Mouse (Mus musculus) MEL (cell line): ENCODE data around the gene Smarcc2.
A peak's percentile ranks its signal among the peaks of the same experiment; 100 is the strongest.

Source experiments
- CHD2 ChIP-seq: IDR thresholded peaks from 2 replicates; pipeline ENCODE4 v1.6.1; 2011; ENCODE audit warnings: low read length, improper control_type of control experiment
- CTCF ChIP-seq, 3 experiments: IDR thresholded peaks in 2 of 3; conservative IDR thresholded peaks in 1 of 3; 2 replicates each; pipeline ENCODE4 v1.5.1; 2011 to 2012; ENCODE audit warnings: low read length in 3 of 3, low read depth in 2 of 3, mild to moderate bottlenecking in 2 of 3, improper control_type of control experiment in 1 of 3, inconsistent platforms in 1 of 3, mixed read lengths in 1 of 3, moderate library complexity in 1 of 3; ENCODE audit not compliant: control insufficient read depth in 1 of 3, insufficient read depth in 1 of 3, poor library complexity in 1 of 3, severe bottlenecking in 1 of 3
- EP300 ChIP-seq, 2 experiments: IDR thresholded peaks; 2 replicates each; pipeline ENCODE4 v1.6.1; 2011; ENCODE audit warnings: improper control_type of control experiment in 2 of 2, low read length in 2 of 2, low read depth in 1 of 2, mild to moderate bottlenecking in 1 of 2
- HCFC1 ChIP-seq: IDR thresholded peaks from 2 replicates; pipeline ENCODE4 v1.6.1; 2012; ENCODE audit warnings: low read depth, mild to moderate bottlenecking, inconsistent platforms, low read length, improper control_type of control experiment, moderate library complexity
- KAT2A ChIP-seq: conservative IDR thresholded peaks from 2 replicates; pipeline ENCODE4 v1.6.1; 2012; ENCODE audit warnings: low read depth, low read length, improper control_type of control experiment, inconsistent platforms
- MAFK ChIP-seq: IDR thresholded peaks from 2 replicates; pipeline ENCODE4 v1.6.1; 2011; ENCODE audit warnings: low read depth, mild to moderate bottlenecking, low read length, improper control_type of control experiment, borderline replicate concordance
- MAX ChIP-seq: IDR thresholded peaks from 2 replicates; pipeline ENCODE4 v1.6.1; 2011; ENCODE audit warnings: low read length, improper control_type of control experiment
- MEF2A ChIP-seq: IDR thresholded peaks from 2 replicates; pipeline ENCODE4 v1.6.1; 2014; ENCODE audit warnings: low read depth, mild to moderate bottlenecking, inconsistent platforms, low read length, improper control_type of control experiment; ENCODE audit not compliant: poor library complexity, insufficient replicate concordance, severe bottlenecking; ENCODE audit errors: extremely low read depth
- POLR2A ChIP-seq, 2 experiments: IDR thresholded peaks; 2 replicates each; pipeline ENCODE4 v1.6.1; 2011 to 2012; ENCODE audit warnings: low read length in 2 of 2, mild to moderate bottlenecking in 2 of 2, control low read depth in 1 of 2, improper control_type of control experiment in 1 of 2, low read depth in 1 of 2, moderate library complexity in 1 of 2; ENCODE audit not compliant: control insufficient read depth in 1 of 2, insufficient read depth in 1 of 2, poor library complexity in 1 of 2
- POLR2AphosphoS2 ChIP-seq: IDR thresholded peaks from 2 replicates; pipeline ENCODE4 v1.6.1; 2011; ENCODE audit warnings: low read length, improper control_type of control experiment
- RAD21 ChIP-seq: IDR thresholded peaks from 2 replicates; pipeline ENCODE4 v1.6.1; 2011; ENCODE audit warnings: mild to moderate bottlenecking, low read depth, low read length, improper control_type of control experiment
- ZC3H11A ChIP-seq: IDR thresholded peaks from 2 replicates; pipeline ENCODE4 v1.6.1; 2012; ENCODE audit warnings: low read depth, mild to moderate bottlenecking, inconsistent platforms, low read length, improper control_type of control experiment
- ZNF384 ChIP-seq: IDR thresholded peaks from 2 replicates; pipeline ENCODE4 v1.6.1; 2012; ENCODE audit warnings: low read depth, mild to moderate bottlenecking, inconsistent platforms, low read length, improper control_type of control experiment

- no peak for TF ChIP-seq MEF2A
- no peak for TF ChIP-seq HCFC1
- 0 out of 2 replicates have a peak, but pooled peaks have one; percentile 58 for TF ChIP-seq POLR2AphosphoS2
- no peak for TF ChIP-seq KAT2A
- TF ChIP-seq CTCF (IDR thresholded peaks at IDR 0.05 in 2 of 3, conservative IDR thresholded peaks at IDR 0.05 in 1 of 3; ENCODE audit: control insufficient read depth in 1 of 3, insufficient read depth in 1 of 3, low read depth in 2 of 3, low read length in 3 of 3, poor library complexity in 1 of 3, severe bottlenecking in 1 of 3) = no peak
- TF ChIP-seq ZNF384 = no peak
- TF ChIP-seq ZC3H11A = no peak
- no peak for TF ChIP-seq RAD21
- no peak for TF ChIP-seq CHD2
- no peak for TF ChIP-seq MAFK
- no peak for TF ChIP-seq MAX
- no peak for TF ChIP-seq POLR2A (IDR thresholded peaks at IDR 0.05; ENCODE audit: control insufficient read depth in 1 of 2, insufficient read depth in 1 of 2, low read depth in 1 of 2, low read length in 2 of 2, poor library complexity in 1 of 2)
- TF ChIP-seq EP300 (IDR thresholded peaks at IDR 0.05; ENCODE audit: low read depth in 1 of 2, low read length in 2 of 2) = no peak
Observed at GRCm38 (mm10) chr10:128442718-128443117, 16.3 kb upstream of the Smarcc2 start.
